Mouse (Mus musculus) intestine, embryonic 16.5 days (tissue): ENCODE data around the gene Ispd. TPM values are rescaled to one million over a fixed set of nuclear protein-coding genes. Genes with fewer than 3 reads are reported as not detected.

Experiments
- ATAC-seq: fragments of 200-750 bp; cut with Nextera tagmentation; 2 replicates; pipeline ENCODE4 v1.8.0; 2017; ENCODE audit warnings: moderate TSS enrichment, moderate library complexity
- H3K27ac ChIP-seq: fragments of 300-500 bp; sonication (generic); 2 replicates; pipeline ENCODE4 v1.5.1; 2014; ENCODE audit warnings: mild to moderate bottlenecking, low read length
- H3K27me3 ChIP-seq: fragments of 300-500 bp; sonication (generic); replicated peaks from 2 replicates; pipeline ENCODE4 v1.6.1; 2014; ENCODE audit warnings: low read length, control low read depth, mixed read lengths; ENCODE audit not compliant: control insufficient read depth, insufficient read depth
- H3K36me3 ChIP-seq: fragments of 300-500 bp; sonication (generic); 2 replicates; pipeline ENCODE4 v1.6.1; 2014; ENCODE audit warnings: low read length, control low read depth; ENCODE audit not compliant: control insufficient read depth, insufficient read depth
- H3K4me1 ChIP-seq: fragments of 300-500 bp; sonication (generic); 2 replicates; pipeline ENCODE4 v1.6.1; 2014; ENCODE audit warnings: low read length, control low read depth, mixed read lengths; ENCODE audit not compliant: control insufficient read depth, insufficient read depth
- H3K4me2 ChIP-seq: fragments of 300-500 bp; sonication (generic); 2 replicates; pipeline ENCODE4 v1.6.1; 2014; ENCODE audit warnings: low read depth, low read length, control low read depth
- H3K4me3 ChIP-seq: fragments of 300-500 bp; sonication (generic); 2 replicates; pipeline ENCODE4 v1.5.1; 2014; ENCODE audit warnings: mild to moderate bottlenecking, low read length
- H3K9ac ChIP-seq: fragments of 300-500 bp; sonication (generic); 2 replicates; pipeline ENCODE4 v1.6.1; 2014; ENCODE audit warnings: low read depth, low read length
- H3K9me3 ChIP-seq: fragments of 300-500 bp; sonication (generic); 2 replicates; pipeline ENCODE4 v1.6.1; 2016; ENCODE audit warnings: low read length, control low read depth; ENCODE audit not compliant: control insufficient read depth
- WGBS: fragments of 180-500 bp; shearing (Covaris S2); extraction: QIAGEN DNeasy Blood & Tissue Kit; methylation state at CpG from one replicate; pipeline ENCODE4 v1.1.7; 2014; 5-methylcytosine and 5-hydroxymethylcytosine counted together
- polyA plus RNA-seq: library from polyadenylated mRNA; unstranded; fragments of >200 nt; fragmentation: Nextera tagmentation; extraction: Ambion mirVana; gene quantifications from 2 replicates; pipeline ENCODE4 v1.2.1, GENCODE M21; 2015

Gene Ispd
- polyA plus RNA-seq, 1 experiment from 2014 or later = 9.0 TPM

GRCm38 (mm10) chr12:36584828-36585227 lies 203.6 kb downstream of the Ispd start:
- H3K4me2 ChIP-seq = no peak overlapping the region
- no peaks in the 10 kb centered on the region for H3K9me3 ChIP-seq
- no peaks in the 10 kb centered on the region for H3K27me3 ChIP-seq
- no peaks in the 10 kb centered on the region for H3K36me3 ChIP-seq
- WGBS = 73% methylated on average over 3 of the region's 3 CpGs
- no peak overlapping the region for H3K27ac ChIP-seq
- no peak for ATAC-seq
- H3K9ac ChIP-seq = no peak overlapping the region
- H3K4me1 ChIP-seq = no peaks in the 10 kb centered on the region
- H3K4me3 ChIP-seq = no peak overlapping the region

GRCm38 (mm10) chr12:36597539-36598250 lies 216.4 kb downstream of the Ispd start:
- no peak; the same call in 1 of the 2 replicates for ATAC-seq
- no peak overlapping the region for H3K27ac ChIP-seq

GRCm38 (mm10) chr12:36621960-36622736 lies 240.9 kb downstream of the Ispd start:
- 79% methylated on average over 7 of the region's 7 CpGs for WGBS
- no peak overlapping the region for H3K4me3 ChIP-seq
- H3K9ac ChIP-seq = no peak overlapping the region
- H3K36me3 ChIP-seq = no peaks in the 10 kb centered on the region
- H3K4me1 ChIP-seq = no peaks in the 10 kb centered on the region
- H3K9me3 ChIP-seq = no peaks in the 10 kb centered on the region
- H3K27me3 ChIP-seq = no peaks in the 10 kb centered on the region
- no peak overlapping the region for H3K27ac ChIP-seq
- H3K4me2 ChIP-seq = no peak overlapping the region
- no peak for ATAC-seq

More at GRCm38 (mm10) chr12:36597539-36598250, 216.4 kb downstream of the Ispd start:
- no peaks in the 10 kb centered on the region for H3K4me1 ChIP-seq
- H3K4me3 ChIP-seq = no peak overlapping the region
- 55% methylated on average over 2 of the region's 2 CpGs for WGBS
- no peaks in the 10 kb centered on the region for H3K27me3 ChIP-seq
- H3K36me3 ChIP-seq = no peaks in the 10 kb centered on the region
- H3K4me2 ChIP-seq = no peak overlapping the region
- H3K9me3 ChIP-seq = no peaks in the 10 kb centered on the region
- H3K9ac ChIP-seq = no peak overlapping the region

- no peak overlapping the region for H3K4me2 ChIP-seq
- H3K9me3 ChIP-seq = no peaks in the 10 kb centered on the region
- ATAC-seq = no peak
Observed at GRCm38 (mm10) chr12:36627204-36627603, 246.0 kb downstream of the Ispd start.

GRCm38 (mm10) chr12:36632427-36632826 lies 251.2 kb downstream of the Ispd start:
- Histone ChIP-seq H3K4me2 (no peak overlapping the region), H3K36me3 (no peaks in the 10 kb centered on the region), H3K4me3 (no peak overlapping the region), H3K9me3 (no peaks in the 10 kb centered on the region), H3K4me1 (no peaks in the 10 kb centered on the region), H3K9ac (no peak overlapping the region), H3K27me3 (no peaks in the 10 kb centered on the region), H3K27ac (no peak overlapping the region)
- WGBS = 81% methylated on average over 1 of the region's 1 CpGs
- no peak for ATAC-seq

More at GRCm38 (mm10) chr12:36627204-36627603, 246.0 kb downstream of the Ispd start:
- Histone ChIP-seq H3K27ac (no peak overlapping the region), H3K27me3 (no peaks in the 10 kb centered on the region), H3K4me1 (no peaks in the 10 kb centered on the region), H3K9ac (no peak overlapping the region), H3K4me3 (no peak overlapping the region), H3K36me3 (no peaks in the 10 kb centered on the region)

- Histone ChIP-seq H3K9me3 (no peaks in the 10 kb centered on the region), H3K4me2 (no peak overlapping the region), H3K27ac (no peak overlapping the region), H3K4me3 (no peak overlapping the region), H3K27me3 (no peaks in the 10 kb centered on the region), H3K36me3 (no peaks in the 10 kb centered on the region), H3K9ac (no peak overlapping the region), H3K4me1 (no peaks in the 10 kb centered on the region)
- no peak for ATAC-seq
- 87% methylated on average over 4 of the region's 4 CpGs for WGBS
Observed at GRCm38 (mm10) chr12:36647514-36647913, 266.3 kb downstream of the Ispd start.

- no peak overlapping the region for H3K9ac ChIP-seq
- H3K9me3 ChIP-seq = no peaks in the 10 kb centered on the region
- no peak overlapping the region for H3K27ac ChIP-seq
- H3K4me3 ChIP-seq = no peak overlapping the region
- no peaks in the 10 kb centered on the region for H3K36me3 ChIP-seq
- H3K4me2 ChIP-seq = no peak overlapping the region
- no peaks in the 10 kb centered on the region for H3K4me1 ChIP-seq
- 59% methylated on average over 7 of the region's 7 CpGs for WGBS
- no peak for ATAC-seq
- no peaks in the 10 kb centered on the region for H3K27me3 ChIP-seq
Observed at GRCm38 (mm10) chr12:36662496-36662895, 281.2 kb downstream of the Ispd start.

GRCm38 (mm10) chr12:36664783-36665182 lies 283.5 kb downstream of the Ispd start:
- H3K27me3 ChIP-seq = no peaks in the 10 kb centered on the region
- H3K4me1 ChIP-seq = no peaks in the 10 kb centered on the region
- ATAC-seq = no peak
- no peak overlapping the region for H3K4me2 ChIP-seq
- no peaks in the 10 kb centered on the region for H3K36me3 ChIP-seq
- WGBS = 82% methylated on average over 3 of the region's 3 CpGs
- no peak overlapping the region for H3K4me3 ChIP-seq
- no peaks in the 10 kb centered on the region for H3K9me3 ChIP-seq
- H3K9ac ChIP-seq = no peak overlapping the region
- H3K27ac ChIP-seq = no peak overlapping the region

GRCm38 (mm10) chr12:36666771-36667170 lies 285.5 kb downstream of the Ispd start:
- Histone ChIP-seq H3K36me3 (no peaks in the 10 kb centered on the region), H3K27me3 (no peaks in the 10 kb centered on the region), H3K27ac (no peak overlapping the region), H3K4me3 (no peak overlapping the region), H3K9me3 (no peaks in the 10 kb centered on the region), H3K4me2 (no peak overlapping the region), H3K9ac (no peak overlapping the region), H3K4me1 (no peaks in the 10 kb centered on the region)
- no peak for ATAC-seq
- WGBS = 43% methylated on average over 6 of the region's 6 CpGs
